Mouse (Mus musculus): ENCODE measurements at regions not wholly inside any gene's neighbourhood (a gene's known extent, or its start where the extent isn't known, plus 50 kb on each side); places are given as distances from the start of the nearest gene placed in this dataset.
A peak's percentile ranks its signal among the peaks of the same experiment; 100 is the strongest.

DNA sequence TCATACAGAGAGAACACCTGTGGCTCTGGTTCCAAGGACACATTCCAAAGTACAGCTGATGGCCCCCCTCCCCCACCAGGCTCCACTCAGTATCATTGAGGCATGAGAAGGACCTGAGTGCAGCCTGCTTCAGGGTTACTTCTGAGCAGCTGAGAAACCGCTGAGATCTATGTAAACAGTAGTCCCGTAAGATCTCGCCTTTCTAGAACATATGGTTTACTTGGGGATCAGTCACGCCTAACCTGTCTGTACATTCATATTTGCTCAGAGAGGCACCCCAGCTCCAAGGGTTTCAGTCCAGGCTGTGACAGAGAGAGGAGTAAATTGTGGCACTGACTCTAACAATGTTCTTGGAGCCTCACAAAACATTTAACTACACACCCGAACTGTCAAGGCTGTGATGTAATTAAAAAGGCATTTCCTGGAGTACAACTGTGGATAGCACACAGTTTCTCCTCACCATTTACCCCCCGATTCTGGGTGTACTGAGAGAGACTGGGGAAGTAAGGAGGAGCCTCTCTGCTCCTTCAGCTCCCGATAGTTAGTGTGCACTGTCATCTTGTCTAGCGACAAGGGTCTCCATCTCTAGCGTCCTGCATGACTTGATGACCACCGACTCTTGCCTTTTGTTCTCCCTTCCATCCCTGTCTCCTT, 155.7 kb downstream of the Dad1 start:
- Histone ChIP-seq H3K27me3 (no peaks in the 10 kb centered on the region), H3K9me3 (replicated peaks) (no peaks in the 10 kb centered on the region), H3K4me3 (no peak overlapping the region), H3K27ac (no peak overlapping the region), H3K4me2 (no peak overlapping the region), H3K4me1 (replicated peaks) (peaks cover 17% of the 10 kb centered on the region), H3K9ac (no peak overlapping the region), H3K36me3 (no peaks in the 10 kb centered on the region)
- no peak for ATAC-seq (replicated peaks; ENCODE audit: insufficient number of reproducible peaks, insufficient read depth, low FRiP score, low read depth)
- WGBS = 50% methylated on average over 10 of the region's 10 CpGs

DNA sequence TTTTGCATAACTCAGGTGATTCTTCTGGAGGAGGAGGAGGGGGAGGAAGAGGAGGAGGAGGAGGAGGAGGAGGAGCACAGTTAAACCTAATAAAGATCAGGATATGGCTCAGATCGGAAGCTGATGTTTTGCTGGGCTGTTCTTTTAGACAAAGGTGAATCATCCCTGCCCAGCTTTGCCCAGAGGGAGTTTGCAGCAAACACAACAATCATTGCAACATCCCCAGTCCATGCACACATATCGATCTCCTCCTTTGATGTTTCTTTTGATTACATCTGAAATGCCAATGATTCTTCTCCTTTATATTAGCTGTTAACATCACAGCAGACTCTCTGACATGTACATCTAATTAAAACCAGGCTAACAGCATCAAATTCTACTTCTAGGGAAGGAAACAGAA, 156.9 kb downstream of the Dad1 start:
- no peak overlapping the region for H3K4me2 ChIP-seq
- no peak overlapping the region for H3K9ac ChIP-seq
- peaks cover 14% of the 10 kb centered on the region for H3K4me1 ChIP-seq (replicated peaks)
- H3K9me3 ChIP-seq (replicated peaks) = no peaks in the 10 kb centered on the region
- no peaks in the 10 kb centered on the region for H3K36me3 ChIP-seq
- 61% methylated on average over 2 of the region's 2 CpGs for WGBS
- no peaks in the 10 kb centered on the region for H3K27me3 ChIP-seq
- no peak overlapping the region for H3K4me3 ChIP-seq
- no peak overlapping the region for H3K27ac ChIP-seq
- no peak for ATAC-seq (replicated peaks; ENCODE audit: insufficient number of reproducible peaks, insufficient read depth, low FRiP score, low read depth)

DNA sequence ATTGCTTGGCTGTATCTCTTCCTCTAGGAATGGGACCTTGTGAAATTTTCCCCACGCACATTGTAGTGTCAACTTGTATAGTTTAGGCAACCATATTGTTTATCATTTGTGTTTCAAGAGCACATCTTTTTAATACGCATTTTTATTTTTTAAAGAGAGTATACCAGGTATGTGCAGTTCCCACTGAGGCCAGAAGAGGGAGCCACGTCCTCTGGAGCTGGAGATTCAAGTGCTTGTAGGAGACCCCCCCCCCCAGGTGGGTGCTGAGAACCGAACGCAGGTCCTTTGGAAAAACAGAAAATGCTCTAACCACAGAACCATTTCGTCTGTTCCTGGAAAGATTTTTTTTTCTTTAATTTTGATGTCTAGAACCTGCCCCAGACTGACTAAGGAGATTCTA, 161.5 kb downstream of the Dad1 start:
- ATAC-seq (replicated peaks; ENCODE audit: insufficient number of reproducible peaks, insufficient read depth, low FRiP score, low read depth) = no peak
- no peak overlapping the region for H3K9ac ChIP-seq
- 86% methylated on average over 6 of the region's 6 CpGs for WGBS
- H3K4me2 ChIP-seq = no peak overlapping the region
- H3K36me3 ChIP-seq = no peaks in the 10 kb centered on the region
- H3K4me1 ChIP-seq (replicated peaks) = peaks cover 2% of the 10 kb centered on the region
- no peak overlapping the region for H3K27ac ChIP-seq
- H3K27me3 ChIP-seq = no peaks in the 10 kb centered on the region
- no peaks in the 10 kb centered on the region for H3K9me3 ChIP-seq (replicated peaks)
- no peak overlapping the region for H3K4me3 ChIP-seq

DNA sequence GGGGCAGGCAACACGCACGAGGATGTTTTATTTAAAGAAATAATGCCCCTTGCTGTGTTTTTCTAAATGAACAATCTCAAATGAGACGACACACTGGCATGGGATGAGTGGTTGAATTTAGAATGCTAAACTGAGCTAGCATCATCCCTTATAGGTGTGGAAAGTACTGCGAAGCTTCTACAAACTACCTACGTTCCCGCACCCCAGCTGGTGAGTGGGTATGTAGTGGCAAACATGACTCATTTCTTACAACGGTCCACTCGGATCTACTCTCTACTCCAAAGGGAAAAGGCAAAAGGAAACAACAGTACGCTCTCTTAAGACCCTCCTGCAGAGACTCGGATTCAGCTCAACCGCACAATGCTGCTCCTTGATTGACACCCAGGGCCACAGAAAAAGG, 167.2 kb downstream of the Dad1 start:
- Histone ChIP-seq H3K4me2 (no peak overlapping the region), H3K4me1 (replicated peaks) (no peaks in the 10 kb centered on the region), H3K9ac (no peak overlapping the region), H3K9me3 (replicated peaks) (no peaks in the 10 kb centered on the region), H3K4me3 (no peak overlapping the region), H3K36me3 (no peaks in the 10 kb centered on the region), H3K27me3 (no peaks in the 10 kb centered on the region), H3K27ac (no peak overlapping the region)
- no peak for ATAC-seq (replicated peaks; ENCODE audit: insufficient number of reproducible peaks, insufficient read depth, low FRiP score, low read depth)
- WGBS = 72% methylated on average over 11 of the region's 11 CpGs

DNA sequence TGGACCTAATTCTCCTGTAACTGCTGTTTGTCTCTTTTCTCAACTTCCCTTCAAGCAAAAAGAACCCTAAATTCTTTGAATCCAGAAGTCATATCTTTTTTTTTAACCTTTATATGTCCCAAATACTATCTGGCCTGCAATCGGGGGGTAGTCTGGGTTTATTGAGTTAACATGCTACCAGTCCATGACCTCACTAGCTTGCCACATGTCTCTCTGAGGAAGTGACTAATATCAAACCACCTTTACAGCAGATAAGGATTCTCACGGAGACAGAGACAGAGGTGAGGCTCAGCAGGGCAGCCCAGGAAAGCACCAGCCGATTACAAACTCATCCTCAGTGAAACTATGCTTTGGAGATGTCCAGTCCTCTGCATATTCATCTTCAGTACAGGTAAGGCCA, 179.2 kb downstream of the Dad1 start:
- H3K4me3 ChIP-seq = no peak overlapping the region
- WGBS = 48% methylated on average over 3 of the region's 3 CpGs
- no peak overlapping the region for H3K9ac ChIP-seq
- no peaks in the 10 kb centered on the region for H3K27me3 ChIP-seq
- no peaks in the 10 kb centered on the region; the same call in 1 of the 2 replicates for H3K4me1 ChIP-seq (replicated peaks)
- H3K4me2 ChIP-seq = no peak overlapping the region
- no peaks in the 10 kb centered on the region for H3K36me3 ChIP-seq
- no peaks in the 10 kb centered on the region for H3K9me3 ChIP-seq (replicated peaks)
- no peak for ATAC-seq (replicated peaks; ENCODE audit: insufficient number of reproducible peaks, insufficient read depth, low FRiP score, low read depth)
- H3K27ac ChIP-seq = no peak overlapping the region

DNA sequence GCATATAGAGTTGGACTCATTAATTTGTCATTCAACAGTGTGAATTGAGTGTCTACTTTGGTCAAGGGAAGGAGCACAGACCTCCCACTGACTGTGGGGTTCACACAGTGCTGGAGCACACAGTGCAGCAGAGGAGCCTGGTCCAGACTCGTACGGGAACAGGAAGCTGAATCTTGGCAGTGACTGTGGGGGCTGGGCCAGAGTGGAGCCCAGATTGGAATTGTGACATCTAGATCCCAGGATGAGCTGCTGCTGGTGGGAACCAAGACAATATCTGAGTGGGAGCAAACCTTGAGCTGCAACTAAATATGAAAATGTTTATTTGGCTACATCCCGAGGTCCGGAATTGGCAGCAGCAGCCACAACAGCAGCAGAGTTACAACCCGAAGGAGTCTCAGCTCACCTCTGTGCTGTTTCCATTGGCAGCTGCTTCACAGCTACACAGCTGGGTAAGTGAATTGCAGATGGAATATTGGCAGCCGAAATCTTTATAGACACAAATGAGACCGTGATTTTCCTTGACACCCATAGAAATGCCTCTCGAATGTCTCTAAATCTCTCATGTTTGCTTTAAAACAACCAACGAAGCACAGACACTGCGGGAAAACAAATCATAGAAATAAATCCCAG, 181.5 kb downstream of the Dad1 start:
- WGBS = 45% methylated on average over 10 of the region's 10 CpGs
- H3K4me1 ChIP-seq (replicated peaks) = no peaks in the 10 kb centered on the region; the same call in 1 of the 2 replicates
- H3K9ac ChIP-seq = no peak overlapping the region
- H3K9me3 ChIP-seq (replicated peaks) = no peaks in the 10 kb centered on the region
- no peak overlapping the region for H3K27ac ChIP-seq
- no peaks in the 10 kb centered on the region for H3K36me3 ChIP-seq
- no peak; the same call in 1 of the 2 replicates for ATAC-seq (replicated peaks; ENCODE audit: insufficient number of reproducible peaks, insufficient read depth, low FRiP score, low read depth)
- H3K27me3 ChIP-seq = no peaks in the 10 kb centered on the region
- no peak overlapping the region for H3K4me3 ChIP-seq
- no peak overlapping the region; the same call in 1 of the 2 replicates for H3K4me2 ChIP-seq

DNA sequence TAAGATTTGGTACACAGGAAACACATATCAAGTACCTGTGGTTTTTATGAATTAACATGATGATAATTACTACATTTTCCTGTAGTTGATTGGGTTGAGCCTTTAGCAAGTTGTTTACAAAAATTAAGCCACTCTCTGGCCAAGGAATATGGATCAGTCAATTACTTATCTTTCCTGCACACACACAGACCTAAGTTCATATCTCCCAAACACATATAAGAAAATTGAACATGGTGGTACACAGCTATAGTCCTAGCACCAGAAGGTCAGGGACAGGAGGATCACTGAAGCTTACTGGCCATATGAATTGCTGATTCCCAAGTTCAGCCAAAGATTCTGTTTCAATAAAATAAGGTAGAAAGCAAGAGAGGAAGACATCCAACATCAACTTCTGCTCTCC, 183.7 kb downstream of the Dad1 start:
- Histone ChIP-seq H3K36me3 (no peaks in the 10 kb centered on the region), H3K27me3 (no peaks in the 10 kb centered on the region), H3K4me3 (no peak overlapping the region), H3K27ac (no peak overlapping the region), H3K4me2 (no peak overlapping the region), H3K4me1 (replicated peaks) (no peaks in the 10 kb centered on the region; the same call in 1 of the 2 replicates), H3K9ac (no peak overlapping the region), H3K9me3 (replicated peaks) (no peaks in the 10 kb centered on the region)
- ATAC-seq (replicated peaks; ENCODE audit: insufficient number of reproducible peaks, insufficient read depth, low FRiP score, low read depth) = no peak

DNA sequence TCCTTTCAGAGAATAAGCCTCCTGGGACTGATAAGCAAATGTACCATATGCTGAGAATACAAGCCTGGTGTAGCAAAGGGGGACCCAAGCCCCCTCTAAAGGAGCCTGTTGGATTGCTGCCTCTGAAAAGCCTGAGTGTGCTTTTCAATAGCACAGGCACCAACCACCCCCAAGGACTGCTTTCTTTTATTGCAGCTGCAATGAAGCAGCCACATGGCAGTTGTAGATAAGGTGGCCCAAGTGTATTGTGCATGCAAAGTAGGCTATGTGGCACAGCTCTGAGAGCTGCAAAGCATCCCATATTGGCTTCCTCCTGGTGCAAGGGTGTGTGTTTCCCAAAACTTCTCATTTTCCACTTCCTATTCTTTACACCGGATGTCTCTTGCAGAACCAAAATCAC, 185.2 kb downstream of the Dad1 start:
- no peak overlapping the region for H3K4me2 ChIP-seq
- H3K9ac ChIP-seq = no peak overlapping the region
- H3K27ac ChIP-seq = no peak overlapping the region
- no peaks in the 10 kb centered on the region for H3K36me3 ChIP-seq
- H3K4me1 ChIP-seq (replicated peaks) = peaks cover 13% of the 10 kb centered on the region
- H3K27me3 ChIP-seq = no peaks in the 10 kb centered on the region
- no peak overlapping the region for H3K4me3 ChIP-seq
- ATAC-seq (replicated peaks; ENCODE audit: insufficient number of reproducible peaks, insufficient read depth, low FRiP score, low read depth) = no peak
- H3K9me3 ChIP-seq (replicated peaks) = no peaks in the 10 kb centered on the region
- 93% methylated on average over 1 of the region's 1 CpGs for WGBS

DNA sequence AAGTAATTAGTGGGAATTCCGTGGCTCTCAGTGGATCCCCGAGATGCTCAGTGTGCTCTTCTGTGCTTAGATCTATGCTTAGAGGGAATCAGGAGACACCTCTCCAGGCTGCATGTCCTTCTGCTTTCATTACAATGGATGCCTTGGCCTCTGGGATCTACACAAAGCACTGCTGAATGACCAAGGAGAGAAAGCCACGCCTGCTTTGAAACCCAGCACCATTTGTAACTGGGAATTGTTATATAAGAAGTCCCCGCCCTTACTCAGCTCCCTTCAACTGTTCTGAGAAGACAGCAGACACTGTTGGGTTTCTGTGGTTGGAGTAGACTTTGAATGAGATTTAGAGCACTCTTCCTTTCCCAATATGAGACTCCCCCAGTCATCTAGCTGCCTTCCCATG, 188.4 kb downstream of the Dad1 start:
- Histone ChIP-seq H3K4me3 (no peak overlapping the region), H3K9ac (no peak overlapping the region), H3K36me3 (no peaks in the 10 kb centered on the region), H3K27me3 (no peaks in the 10 kb centered on the region), H3K4me2 (no peak overlapping the region), H3K9me3 (replicated peaks) (no peaks in the 10 kb centered on the region), H3K27ac (no peak overlapping the region), H3K4me1 (replicated peaks) (peaks cover 13% of the 10 kb centered on the region)
- no peak for ATAC-seq (replicated peaks; ENCODE audit: insufficient number of reproducible peaks, insufficient read depth, low FRiP score, low read depth)
- 75% methylated on average over 4 of the region's 4 CpGs for WGBS

DNA sequence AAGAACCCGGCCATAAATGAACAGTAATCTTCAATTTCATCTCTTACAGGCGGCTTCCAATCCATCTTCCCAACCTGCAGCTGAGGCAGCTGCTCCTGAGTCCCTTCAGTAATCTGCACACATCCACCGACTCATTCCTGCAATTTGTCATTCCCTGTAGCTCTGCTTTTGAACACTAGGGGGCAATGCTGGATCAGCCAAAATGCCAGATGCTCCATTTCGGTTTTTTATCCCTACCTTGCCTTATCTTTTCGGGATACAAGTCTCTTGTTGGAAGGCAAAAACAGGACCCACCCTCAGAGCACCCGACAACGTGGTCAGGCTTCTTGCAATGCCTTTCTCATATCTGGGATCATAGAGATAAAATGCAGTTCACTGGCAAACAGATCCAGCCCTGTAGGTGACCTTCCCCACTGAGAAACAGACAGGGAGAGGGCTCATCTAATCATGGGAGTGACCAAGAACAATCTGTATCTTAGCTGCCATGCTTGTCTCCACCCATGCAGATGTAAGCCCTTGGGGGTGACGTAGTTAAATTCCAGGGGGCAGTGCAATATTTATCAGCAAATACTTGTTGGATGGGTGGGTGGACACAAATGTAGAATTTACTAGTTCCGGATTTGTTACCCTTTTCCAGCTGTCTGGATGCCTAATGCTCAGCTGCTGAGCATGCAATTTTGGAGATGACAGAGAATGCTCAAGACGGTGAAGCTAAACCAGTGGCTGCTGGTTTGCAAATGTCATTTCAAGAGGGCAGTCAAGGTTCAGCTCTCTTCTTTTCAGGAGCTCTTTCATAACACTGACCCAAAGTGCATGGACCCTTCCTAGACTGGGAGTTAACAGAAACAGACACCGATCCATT, 189.1 kb downstream of the Dad1 start:
- Histone ChIP-seq H3K4me2 (peak overlapping the region; percentile 41; the same call in 1 of the 2 replicates), H3K27me3 (no peaks in the 10 kb centered on the region), H3K9me3 (replicated peaks) (no peaks in the 10 kb centered on the region), H3K4me3 (no peak overlapping the region), H3K36me3 (no peaks in the 10 kb centered on the region), H3K4me1 (replicated peaks) (peaks cover 13% of the 10 kb centered on the region), H3K9ac (no peak overlapping the region), H3K27ac (no peak overlapping the region)
- 19% methylated on average over 11 of the region's 11 CpGs for WGBS
- ATAC-seq (replicated peaks; ENCODE audit: insufficient number of reproducible peaks, insufficient read depth, low FRiP score, low read depth) = no peak

DNA sequence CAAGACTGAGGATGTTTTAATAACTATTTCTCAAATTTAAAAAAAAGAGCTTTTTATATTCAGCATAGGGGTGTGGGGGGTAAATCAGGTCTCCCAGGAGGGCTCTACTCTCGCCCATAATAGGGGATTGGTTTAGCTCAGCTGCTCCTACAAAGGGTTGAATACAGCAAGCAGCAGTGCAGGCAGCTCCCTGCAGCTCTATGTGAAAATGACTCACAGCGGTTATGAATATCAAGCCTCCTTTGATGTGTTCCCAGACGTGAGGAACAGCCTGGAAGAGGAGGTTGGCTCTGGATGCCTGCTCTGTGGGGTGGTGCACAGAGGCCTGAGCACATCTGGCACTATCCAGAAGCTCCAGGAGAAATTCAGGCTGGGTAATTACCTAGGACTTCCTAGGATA, 192.3 kb downstream of the Dad1 start:
- 0 out of 2 replicates have a peak, but pooled peaks cover 3% of the 10 kb centered on the region for H3K27me3 ChIP-seq
- no peaks in the 10 kb centered on the region for H3K36me3 ChIP-seq
- no peak overlapping the region for H3K9ac ChIP-seq
- no peaks in the 10 kb centered on the region for H3K9me3 ChIP-seq (replicated peaks)
- H3K27ac ChIP-seq = no peak overlapping the region
- no peak overlapping the region for H3K4me3 ChIP-seq
- 49% methylated on average over 3 of the region's 3 CpGs for WGBS
- no peak for ATAC-seq (replicated peaks; ENCODE audit: insufficient number of reproducible peaks, insufficient read depth, low FRiP score, low read depth)
- H3K4me1 ChIP-seq (replicated peaks) = peaks cover 13% of the 10 kb centered on the region
- H3K4me2 ChIP-seq = no peak overlapping the region
